Mouse (Mus musculus): ENCODE measurements at regions not wholly inside any gene's neighbourhood (a gene's known extent, or its start where the extent isn't known, plus 50 kb on each side); places are given as distances from the start of the nearest gene placed in this dataset.

DNA sequence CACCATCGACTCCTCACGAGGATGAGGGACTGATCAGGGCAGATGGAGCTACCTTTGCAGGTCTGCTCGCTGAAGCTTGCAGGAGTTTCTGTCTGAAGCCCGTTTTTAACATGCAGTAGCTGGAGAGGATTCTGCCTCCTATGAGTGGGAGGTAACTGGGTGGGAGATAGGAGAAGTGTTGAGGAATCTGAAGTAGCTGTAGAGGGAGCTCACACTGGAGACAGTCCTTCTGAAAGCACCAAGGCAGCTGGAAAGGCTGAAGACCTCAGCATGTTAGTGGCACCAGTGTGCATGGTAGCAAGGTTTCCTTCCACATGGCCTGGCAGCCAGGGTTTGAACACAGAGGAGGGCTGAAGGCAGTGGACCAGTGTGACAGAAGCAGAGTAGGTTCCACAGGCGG lies 254.5 kb downstream of the Drd1 start:
- DNase-seq (ENCODE audit: low spot score) = no peak

- DNase-seq (ENCODE audit: low spot score) = no peak
Observed at GRCm38 (mm10) chr13:53788809-53789208, 266.7 kb downstream of the Drd1 start.

DNA sequence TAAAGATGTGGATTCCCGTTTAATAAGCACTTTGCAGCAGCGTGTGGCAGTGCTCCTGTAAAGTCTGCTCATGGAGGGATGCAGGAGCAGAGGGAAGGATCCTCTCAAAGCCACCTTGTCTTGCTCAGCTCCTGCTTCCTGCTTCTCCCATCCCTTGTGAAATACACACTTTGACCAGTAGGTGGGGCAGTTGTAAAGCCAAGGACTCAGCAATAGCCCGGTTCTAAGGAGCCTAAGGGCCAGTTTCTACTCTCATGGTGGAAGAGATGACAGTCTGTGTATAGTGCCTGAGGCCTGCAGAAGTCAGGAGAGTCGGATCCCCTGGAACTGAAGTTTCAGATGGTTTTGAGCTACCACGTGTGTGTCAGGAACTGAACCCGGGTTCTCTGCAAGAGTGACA lies 272.0 kb downstream of the Drd1 start:
- DNase-seq (ENCODE audit: low spot score) = peak; percentile 81

DNA sequence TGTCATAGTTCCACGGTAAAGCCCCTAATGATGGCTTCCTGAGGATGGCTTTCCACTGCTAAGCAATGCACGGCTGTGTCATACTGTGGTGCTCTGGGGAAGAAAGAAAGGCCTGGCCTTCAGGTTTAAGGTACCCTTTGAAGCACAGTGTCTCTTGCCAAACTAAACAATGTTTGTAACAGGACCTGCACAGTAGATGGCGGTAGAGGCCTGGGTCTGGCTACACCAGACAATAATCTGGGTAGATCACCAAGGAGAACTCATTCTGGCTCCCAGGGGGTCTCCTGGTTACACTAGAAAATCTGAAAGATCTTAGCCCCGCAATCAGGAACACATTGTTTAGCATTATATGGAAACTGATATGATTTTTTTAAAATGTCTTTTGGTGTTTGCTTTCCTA lies 276.4 kb downstream of the Drd1 start:
- peak; percentile 5 for DNase-seq (ENCODE audit: low spot score)

- no peak for DNase-seq (ENCODE audit: low spot score)
Observed at GRCm38 (mm10) chr13:53776421-53776820, 279.1 kb downstream of the Drd1 start.

DNA sequence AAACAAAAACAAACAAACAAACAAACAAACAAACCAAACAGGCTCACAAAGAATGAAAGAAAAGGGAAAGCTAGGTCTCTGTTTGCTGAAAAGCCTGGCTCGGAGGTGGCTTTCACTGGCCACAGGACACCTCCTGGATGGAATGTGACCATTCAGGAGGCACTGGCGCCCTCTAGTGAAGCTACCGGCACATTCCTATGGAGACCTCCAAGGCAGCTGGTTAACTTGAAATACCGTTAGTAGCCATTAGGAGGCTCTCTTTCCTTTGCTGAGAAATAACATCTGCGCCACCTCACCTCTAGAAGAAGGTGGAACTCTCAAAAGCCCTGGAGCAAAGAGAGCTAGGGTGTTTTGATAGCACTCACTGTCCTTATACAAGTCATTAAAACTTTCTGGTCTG lies 279.8 kb downstream of the Drd1 start:
- peak; percentile 22 for DNase-seq (ENCODE audit: low spot score)

DNA sequence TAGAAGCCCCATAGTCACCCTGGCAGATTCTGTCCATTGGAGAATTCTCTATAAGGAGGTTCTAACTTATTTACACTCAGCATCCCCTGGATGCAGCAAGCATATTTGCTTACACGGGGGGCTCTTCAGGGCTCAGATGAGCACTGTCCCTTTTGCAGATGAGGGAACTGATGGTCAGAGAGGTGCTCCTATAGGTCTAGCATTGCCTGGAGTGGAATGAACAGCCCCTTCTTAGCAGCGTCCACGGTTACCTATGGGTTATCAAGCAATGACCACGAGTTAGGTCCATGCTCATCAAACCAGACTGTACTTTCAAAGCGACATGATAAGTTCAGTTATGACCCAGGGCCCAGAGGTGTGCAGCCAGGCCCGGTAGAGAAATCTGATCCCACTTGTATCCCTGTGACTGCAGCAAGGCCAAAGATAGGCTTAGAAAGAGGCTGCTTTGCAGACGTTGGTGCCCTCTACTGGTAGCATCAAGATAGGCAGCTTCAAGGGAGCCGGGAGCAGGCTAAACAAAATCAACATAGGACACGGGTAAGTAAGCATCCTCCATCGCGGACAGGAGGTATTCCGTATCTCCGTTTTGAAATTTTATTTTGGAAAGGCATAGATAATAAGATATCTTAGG lies 290.8 kb downstream of the Drd1 start:
- DNase-seq (ENCODE audit: low spot score) = peak; percentile 54

GRCm38 (mm10) chr13:53757576-53758237 lies 284.8 kb upstream of the Msx2 start:
- no peak for DNase-seq (ENCODE audit: low spot score)

DNA sequence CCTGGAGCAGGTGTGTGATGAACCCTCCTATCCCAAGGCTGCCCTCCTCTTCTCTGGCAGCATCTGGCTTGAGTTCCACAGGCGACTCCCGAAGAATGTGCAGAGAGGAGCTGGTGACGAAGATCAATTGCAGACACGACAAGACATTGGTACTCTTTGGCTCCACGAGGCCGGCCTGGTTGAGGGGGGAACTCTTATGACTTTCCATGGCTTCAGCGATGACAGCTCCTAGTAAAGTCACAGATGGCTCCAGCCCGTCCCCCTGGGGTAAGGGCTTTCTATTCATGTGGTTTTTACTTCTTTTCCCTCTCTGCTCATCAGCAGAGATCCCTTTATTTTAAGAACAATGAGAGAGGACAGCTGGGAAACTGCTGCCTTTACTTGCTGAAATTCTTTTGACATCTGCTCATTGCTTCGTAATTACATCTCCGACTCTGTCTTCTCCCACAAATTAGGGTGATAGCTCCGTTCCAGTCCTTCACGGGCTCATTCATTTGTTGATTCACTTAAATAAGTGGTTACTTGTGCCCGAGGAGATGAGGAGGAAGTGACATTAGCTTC lies 284.2 kb upstream of the Msx2 start:
- DNase-seq (ENCODE audit: low spot score) = no peak

DNA sequence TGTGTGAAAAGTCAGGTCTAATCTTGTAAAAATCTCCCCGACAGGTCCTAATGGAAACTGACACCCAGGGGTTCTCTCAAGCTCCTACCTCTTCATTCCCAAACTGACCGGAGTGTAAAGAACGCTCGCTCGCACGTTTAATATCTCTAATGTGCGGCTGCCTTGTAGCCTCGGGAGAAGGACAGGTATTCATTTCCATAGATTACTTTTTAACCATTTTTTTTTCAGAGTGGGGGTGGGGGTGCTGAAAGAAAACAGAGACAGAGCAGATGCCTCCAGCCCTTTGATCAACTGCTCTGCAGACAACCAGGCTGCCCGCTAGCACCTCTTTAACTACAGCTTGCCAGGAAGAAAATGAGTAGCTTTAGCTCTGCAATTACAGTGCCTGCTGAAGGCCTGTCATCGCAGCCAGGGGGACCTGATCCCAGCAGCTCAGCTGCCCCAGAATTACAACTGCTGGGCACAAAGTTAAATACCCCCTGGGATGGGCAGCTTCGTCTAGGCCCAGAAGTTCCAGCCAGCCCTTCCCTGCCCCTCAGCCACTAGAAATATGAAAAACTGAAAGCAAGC lies 282.3 kb upstream of the Msx2 start:
- DNase-seq (ENCODE audit: low spot score) = no peak

GRCm38 (mm10) chr13:53753049-53753448 lies 280.2 kb upstream of the Msx2 start:
- DNase-seq (ENCODE audit: low spot score) = no peak

- DNase-seq (ENCODE audit: low spot score) = no peak
Observed at GRCm38 (mm10) chr13:53740981-53741380, 268.1 kb upstream of the Msx2 start.

DNA sequence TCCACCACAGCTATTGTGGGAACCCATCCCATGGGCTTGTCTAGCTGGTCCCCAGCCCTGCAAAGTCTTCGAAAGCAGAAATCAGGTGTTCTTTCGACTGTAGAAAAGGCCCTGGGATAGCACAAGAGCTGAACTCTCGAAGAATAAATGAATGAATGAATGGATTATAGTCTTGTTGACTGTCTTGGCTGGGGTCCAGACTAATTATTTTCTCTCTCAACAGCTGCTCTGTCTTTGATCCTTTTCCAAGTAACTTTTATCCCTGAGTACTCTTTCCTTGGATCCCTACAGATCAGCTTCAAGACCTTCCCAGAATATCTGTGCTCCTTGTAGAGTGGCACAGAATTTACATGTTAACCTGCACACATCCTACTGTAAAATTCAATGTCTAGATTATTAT lies 266.3 kb upstream of the Msx2 start:
- DNase-seq (ENCODE audit: low spot score) = no peak

GRCm38 (mm10) chr13:53734944-53735343 lies 262.1 kb upstream of the Msx2 start:
- no peak for DNase-seq (ENCODE audit: low spot score)

- DNase-seq (ENCODE audit: low spot score) = no peak
Observed at GRCm38 (mm10) chr13:53730259-53730902, 257.5 kb upstream of the Msx2 start.

DNA sequence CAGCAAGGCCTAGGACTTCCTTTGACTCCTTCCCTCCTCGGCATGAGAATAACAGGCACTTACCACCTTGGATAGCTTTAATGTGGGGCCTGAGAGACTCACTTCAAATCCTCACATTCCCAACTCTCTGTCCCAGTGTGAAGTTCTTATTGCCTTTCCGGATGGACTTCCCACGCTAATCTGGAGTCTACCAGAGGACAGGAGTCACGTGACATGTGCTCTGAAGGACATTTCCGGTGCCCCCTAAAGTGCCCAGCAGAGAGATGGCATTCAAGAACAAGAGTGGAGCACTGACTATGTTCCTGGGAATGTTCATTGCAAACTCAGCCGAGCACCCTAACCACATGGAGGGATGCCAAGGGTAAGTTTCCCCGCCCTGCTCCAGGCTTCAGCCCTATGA lies 257.0 kb upstream of the Msx2 start:
- no peak for DNase-seq (ENCODE audit: low spot score)

DNA sequence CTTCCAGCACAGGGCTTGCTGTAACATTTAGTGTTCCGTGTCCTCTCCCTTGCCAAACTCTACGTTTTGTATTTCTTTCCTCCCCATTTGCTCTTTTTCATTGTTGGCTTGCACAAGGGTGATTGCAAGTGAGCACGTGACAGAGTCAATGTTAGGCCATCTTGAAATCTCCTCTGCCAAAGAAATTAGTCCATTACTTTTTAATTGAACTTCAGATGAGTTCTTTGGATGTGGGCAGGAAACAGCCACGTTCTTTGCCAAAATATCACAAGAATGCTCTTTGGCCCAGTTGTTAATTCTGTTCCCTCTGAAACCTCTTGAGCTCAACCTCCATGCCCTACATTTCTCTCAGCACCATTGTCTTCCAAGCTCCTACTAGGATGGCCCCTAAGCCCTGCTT lies 253.2 kb upstream of the Msx2 start:
- no peak for DNase-seq (ENCODE audit: low spot score)

GRCm38 (mm10) chr13:53722881-53723280 lies 250.0 kb upstream of the Msx2 start:
- DNase-seq (ENCODE audit: low spot score) = no peak

GRCm38 (mm10) chr13:53721038-53721463 lies 248.2 kb upstream of the Msx2 start:
- DNase-seq (ENCODE audit: low spot score) = no peak

- no peak for DNase-seq (ENCODE audit: low spot score)
Observed at GRCm38 (mm10) chr13:53717582-53717981, 244.7 kb upstream of the Msx2 start.

DNA sequence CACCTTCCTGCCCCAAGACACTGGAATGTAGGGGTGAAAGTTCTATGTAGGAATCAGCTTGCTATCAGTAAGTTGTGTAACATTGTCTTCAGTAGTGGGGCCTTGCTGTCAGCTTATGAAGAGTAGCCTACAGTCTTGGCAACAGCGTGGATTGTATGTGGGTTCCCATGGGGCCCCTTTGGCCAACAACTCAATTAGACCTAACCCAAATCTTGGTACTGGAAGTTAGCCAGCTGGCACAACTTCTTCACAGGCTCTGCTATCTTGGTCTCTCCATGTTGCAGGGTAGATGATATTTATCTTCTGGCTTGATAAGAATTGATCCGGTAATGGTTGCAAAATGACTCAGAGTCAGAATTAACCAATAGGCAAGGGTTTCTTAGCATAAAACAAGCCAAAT lies 244.2 kb upstream of the Msx2 start:
- DNase-seq (ENCODE audit: low spot score) = no peak

DNA sequence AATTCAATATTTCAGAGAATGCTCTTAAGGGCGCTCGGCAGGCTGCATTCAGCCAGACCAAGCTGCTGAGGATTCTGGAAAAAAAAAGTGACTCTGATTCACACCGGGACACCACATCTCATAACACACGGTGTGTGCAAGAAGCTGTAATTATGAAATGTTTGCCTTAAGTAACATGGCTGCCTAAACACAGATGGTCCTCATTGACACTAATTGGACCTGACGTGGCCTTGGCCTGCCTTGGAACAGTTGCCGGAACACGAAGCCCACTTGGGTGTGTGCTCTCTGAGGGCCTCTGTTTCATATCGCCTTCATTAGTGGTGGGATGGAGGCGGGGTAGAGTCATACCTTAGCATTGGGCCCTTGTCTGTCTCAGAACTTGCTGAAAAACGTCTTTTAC lies 236.2 kb upstream of the Msx2 start:
- DNase-seq (ENCODE audit: low spot score) = no peak

- no peak for DNase-seq (ENCODE audit: low spot score)
Observed at GRCm38 (mm10) chr13:53707548-53707947, 234.7 kb upstream of the Msx2 start.

Data from adipocyte (in vitro differentiated cells).